Mouse (Mus musculus): ENCODE data around the gene Cacna1a. TPM values are rescaled to one million over a fixed set of nuclear protein-coding genes. Genes with fewer than 3 reads are reported as not detected.

Gene Cacna1a
- polyA plus RNA-seq, 1 experiment from 2014 or later: 6.4 TPM

- peaks cover 45% of the 10 kb centered on the region for H3K4me1 ChIP-seq
- H3K4me3 ChIP-seq: no peak overlapping the region
- no peaks in the 10 kb centered on the region for H3K36me3 ChIP-seq
- 0 out of 2 replicates have a peak overlapping the region, but pooled peaks have one; percentile 57 for H3K27ac ChIP-seq
- no peak for DNase-seq (ENCODE audit: low spot score)
- H3K27me3 ChIP-seq (ENCODE audit: low read depth, poor library complexity, severe bottlenecking): no peaks in the 10 kb centered on the region
- no peaks in the 10 kb centered on the region for H3K9me3 ChIP-seq (replicated peaks)
- 93% methylated on average over 1 of the region's 1 CpGs for WGBS
These were observed 253.5 kb downstream of the Cacna1a start for GRCm38 (mm10) chr8:84641578-84642361.

- no peaks in the 10 kb centered on the region for H3K27me3 ChIP-seq (ENCODE audit: low read depth, poor library complexity, severe bottlenecking)
- H3K27ac ChIP-seq: no peak overlapping the region
- DNase-seq (ENCODE audit: low spot score): no peak
- no peaks in the 10 kb centered on the region for H3K9me3 ChIP-seq (replicated peaks)
- peaks cover 43% of the 10 kb centered on the region for H3K4me1 ChIP-seq
- no peak overlapping the region for H3K4me3 ChIP-seq
- WGBS: 75% methylated on average over 5 of the region's 5 CpGs
- H3K36me3 ChIP-seq: no peaks in the 10 kb centered on the region
These were observed 254.8 kb downstream of the Cacna1a start for GRCm38 (mm10) chr8:84643019-84643418.

GRCm38 (mm10) chr8:84646800-84647199 is 258.6 kb downstream of the Cacna1a start:
- peak overlapping the region; percentile 85 for H3K27ac ChIP-seq
- peaks cover 41% of the 10 kb centered on the region for H3K4me1 ChIP-seq
- DNase-seq (ENCODE audit: low spot score): no peak
- peak overlapping the region; percentile 41; the same call in 1 of the 2 replicates for H3K4me3 ChIP-seq
- H3K9me3 ChIP-seq (replicated peaks): no peaks in the 10 kb centered on the region
- no peaks in the 10 kb centered on the region for H3K36me3 ChIP-seq
- 56% methylated on average over 6 of the region's 6 CpGs for WGBS
- no peaks in the 10 kb centered on the region for H3K27me3 ChIP-seq (ENCODE audit: low read depth, poor library complexity, severe bottlenecking)

DNA sequence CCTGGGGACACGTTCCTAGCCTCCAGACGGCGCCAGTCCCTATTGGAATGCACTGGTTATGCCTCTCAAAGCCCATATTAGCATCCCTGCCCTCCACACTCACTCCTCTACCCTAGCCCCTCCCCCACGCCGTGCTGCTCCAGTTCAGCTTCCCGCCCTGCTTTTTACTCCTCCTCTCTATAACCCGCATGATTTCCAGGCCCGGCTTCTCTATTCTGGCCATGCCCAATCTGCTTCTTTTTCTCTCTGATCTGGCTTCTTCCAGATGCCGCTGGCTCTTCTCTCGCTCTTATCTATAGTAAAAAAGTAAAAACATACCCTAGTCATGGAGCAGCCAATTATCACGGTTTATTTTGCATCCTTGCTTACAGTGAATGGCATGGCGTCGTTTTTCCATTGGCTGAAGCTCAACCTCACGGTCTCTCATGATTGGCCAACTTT is 259.2 kb downstream of the Cacna1a start:
- H3K27me3 ChIP-seq (ENCODE audit: low read depth, poor library complexity, severe bottlenecking): no peaks in the 10 kb centered on the region
- peak overlapping the region; percentile 41 for H3K4me3 ChIP-seq
- 3% methylated on average over 14 of the region's 14 CpGs for WGBS
- peak overlapping the region; percentile 85 for H3K27ac ChIP-seq
- no peaks in the 10 kb centered on the region for H3K9me3 ChIP-seq (replicated peaks)
- no peaks in the 10 kb centered on the region for H3K36me3 ChIP-seq
- H3K4me1 ChIP-seq: peaks cover 37% of the 10 kb centered on the region
- peak; percentile 87 for DNase-seq (ENCODE audit: low spot score)

GRCm38 (mm10) chr8:84650213-84650612 is 262.0 kb downstream of the Cacna1a start:
- no peaks in the 10 kb centered on the region for H3K9me3 ChIP-seq (replicated peaks)
- 59% methylated on average over 3 of the region's 3 CpGs for WGBS

GRCm38 (mm10) chr8:84653092-84653631 is 264.9 kb downstream of the Cacna1a start:
- peaks cover 61% of the 10 kb centered on the region for H3K4me1 ChIP-seq

More at GRCm38 (mm10) chr8:84650213-84650612, 262.0 kb downstream of the Cacna1a start:
- no peaks in the 10 kb centered on the region for H3K36me3 ChIP-seq
- H3K27ac ChIP-seq: peak overlapping the region; percentile 85
- no peak for DNase-seq (ENCODE audit: low spot score)
- 0 out of 2 replicates have a peak overlapping the region, but pooled peaks have one; percentile 4 for H3K4me3 ChIP-seq
- peaks cover 44% of the 10 kb centered on the region for H3K4me1 ChIP-seq
- no peaks in the 10 kb centered on the region for H3K27me3 ChIP-seq (ENCODE audit: low read depth, poor library complexity, severe bottlenecking)

DNA sequence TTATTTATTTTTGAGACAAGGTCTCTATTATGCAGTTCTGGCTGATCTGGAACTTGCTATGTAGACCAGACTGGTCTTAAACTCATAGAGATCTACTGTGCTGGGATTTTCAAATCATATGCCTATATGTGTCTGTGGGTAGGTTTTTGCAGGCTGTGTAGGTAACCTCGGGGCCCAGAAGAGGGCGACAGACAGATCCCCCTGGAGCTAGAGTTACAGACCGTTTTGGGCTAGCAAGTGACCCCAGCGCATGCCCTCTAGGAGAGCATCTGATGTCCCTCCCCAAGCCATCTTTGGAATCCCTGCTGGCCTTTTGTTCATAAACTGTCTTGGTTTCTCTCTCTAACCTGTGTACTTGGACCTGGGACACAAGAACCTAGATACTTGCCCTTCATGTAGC is 266.4 kb downstream of the Cacna1a start:
- H3K27ac ChIP-seq: peak overlapping the region; percentile 98
- no peaks in the 10 kb centered on the region for H3K9me3 ChIP-seq (replicated peaks)
- 33% methylated on average over 4 of the region's 4 CpGs for WGBS
- no peaks in the 10 kb centered on the region for H3K27me3 ChIP-seq (ENCODE audit: low read depth, poor library complexity, severe bottlenecking)
- 0 out of 2 replicates have a peak, but pooled peaks cover 3% of the 10 kb centered on the region for H3K36me3 ChIP-seq
- H3K4me1 ChIP-seq: peaks cover 75% of the 10 kb centered on the region
- no peak for DNase-seq (ENCODE audit: low spot score)
- peak overlapping the region; percentile 54 for H3K4me3 ChIP-seq

More at GRCm38 (mm10) chr8:84653092-84653631, 264.9 kb downstream of the Cacna1a start:
- DNase-seq (ENCODE audit: low spot score): no peak
- Histone ChIP-seq H3K36me3 (no peaks in the 10 kb centered on the region), H3K27me3 (ENCODE audit: low read depth, poor library complexity, severe bottlenecking) (no peaks in the 10 kb centered on the region), H3K27ac (peak overlapping the region; percentile 81), H3K4me3 (peak overlapping the region; percentile 31), H3K9me3 (replicated peaks) (no peaks in the 10 kb centered on the region)
- 51% methylated on average over 9 of the region's 9 CpGs for WGBS

GRCm38 (mm10) chr8:84655336-84656190 is 267.3 kb downstream of the Cacna1a start:
- Histone ChIP-seq H3K27me3 (ENCODE audit: low read depth, poor library complexity, severe bottlenecking) (no peaks in the 10 kb centered on the region), H3K9me3 (replicated peaks) (no peaks in the 10 kb centered on the region), H3K27ac (peak overlapping the region; percentile 98), H3K36me3 (0 out of 2 replicates have a peak, but pooled peaks cover 3% of the 10 kb centered on the region), H3K4me3 (peak overlapping the region; percentile 54), H3K4me1 (peaks cover 77% of the 10 kb centered on the region)
- peak; percentile 89 for DNase-seq (ENCODE audit: low spot score)
- WGBS: under 1% methylated on average over 15 of the region's 15 CpGs

DNA sequence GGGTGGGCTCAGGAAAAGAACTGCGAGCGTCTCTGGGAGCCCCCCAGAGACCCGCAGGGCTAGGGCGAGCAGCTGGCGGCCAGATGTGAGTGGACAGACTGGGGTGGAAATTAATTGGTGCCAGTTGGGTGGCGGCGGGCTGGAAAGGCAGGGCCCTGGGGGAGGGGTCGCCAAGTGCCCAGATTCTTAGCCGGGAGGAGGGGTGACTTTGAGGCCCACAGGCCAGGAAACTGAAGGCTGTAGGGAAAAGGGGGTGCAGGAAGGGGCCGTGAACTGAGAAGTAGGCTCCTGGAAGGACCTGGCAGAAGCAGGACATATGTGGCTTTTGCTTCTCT is 267.9 kb downstream of the Cacna1a start:
- DNase-seq (ENCODE audit: low spot score): peak; percentile 99
- no peaks in the 10 kb centered on the region for H3K27me3 ChIP-seq (ENCODE audit: low read depth, poor library complexity, severe bottlenecking)
- H3K4me1 ChIP-seq: peaks cover 72% of the 10 kb centered on the region
- 0 out of 2 replicates have a peak, but pooled peaks cover 3% of the 10 kb centered on the region for H3K36me3 ChIP-seq
- H3K27ac ChIP-seq: peak overlapping the region; percentile 98
- H3K9me3 ChIP-seq (replicated peaks): no peaks in the 10 kb centered on the region
- H3K4me3 ChIP-seq: peak overlapping the region; percentile 54
- under 1% methylated on average over 10 of the region's 10 CpGs for WGBS

- no peaks in the 10 kb centered on the region for H3K9me3 ChIP-seq (replicated peaks)
- peak; percentile 83 for DNase-seq (ENCODE audit: low spot score)
- peaks cover 6% of the 10 kb centered on the region for H3K36me3 ChIP-seq
- peaks cover 69% of the 10 kb centered on the region for H3K4me1 ChIP-seq
- H3K27me3 ChIP-seq (ENCODE audit: low read depth, poor library complexity, severe bottlenecking): no peaks in the 10 kb centered on the region
- H3K27ac ChIP-seq: peak overlapping the region; percentile 98
- peak overlapping the region; percentile 54 for H3K4me3 ChIP-seq
- WGBS: under 1% methylated on average over 23 of the region's 23 CpGs
These were observed 268.4 kb downstream of the Cacna1a start for GRCm38 (mm10) chr8:84656641-84657126.

DNA sequence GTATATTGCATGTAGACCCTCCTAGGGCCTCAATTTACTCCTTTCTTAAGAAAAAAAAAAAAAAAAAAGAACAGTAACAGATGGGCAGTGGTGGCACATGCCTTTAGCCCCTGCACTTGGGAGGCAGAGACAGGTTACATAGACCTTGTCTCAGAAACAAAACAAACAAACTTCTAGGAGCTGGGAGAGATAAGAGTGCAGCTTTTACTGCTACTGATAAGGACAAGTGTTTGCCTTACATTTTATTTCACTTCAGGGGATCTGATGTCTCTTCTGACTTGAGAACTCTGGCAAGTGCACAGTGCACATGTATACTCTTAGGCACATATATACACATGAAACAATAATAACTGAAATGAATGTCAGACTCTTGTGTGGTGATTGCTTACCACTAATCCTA is 269.0 kb downstream of the Cacna1a start:
- Histone ChIP-seq H3K36me3 (peaks cover 9% of the 10 kb centered on the region), H3K27ac (peak overlapping the region; percentile 98), H3K27me3 (ENCODE audit: low read depth, poor library complexity, severe bottlenecking) (no peaks in the 10 kb centered on the region), H3K9me3 (replicated peaks) (no peaks in the 10 kb centered on the region), H3K4me1 (peaks cover 69% of the 10 kb centered on the region), H3K4me3 (peak overlapping the region; percentile 54)
- no peak for DNase-seq (ENCODE audit: low spot score)

GRCm38 (mm10) chr8:84657680-84658079 is 269.4 kb downstream of the Cacna1a start:
- WGBS: 42% methylated on average over 4 of the region's 4 CpGs
- H3K36me3 ChIP-seq: peaks cover 9% of the 10 kb centered on the region
- DNase-seq (ENCODE audit: low spot score): no peak
- H3K27me3 ChIP-seq (ENCODE audit: low read depth, poor library complexity, severe bottlenecking): no peaks in the 10 kb centered on the region
- peak overlapping the region; percentile 98 for H3K27ac ChIP-seq
- peak overlapping the region; percentile 54 for H3K4me3 ChIP-seq
- peaks cover 69% of the 10 kb centered on the region for H3K4me1 ChIP-seq
- H3K9me3 ChIP-seq (replicated peaks): no peaks in the 10 kb centered on the region
